In the genomic region with DNA sequence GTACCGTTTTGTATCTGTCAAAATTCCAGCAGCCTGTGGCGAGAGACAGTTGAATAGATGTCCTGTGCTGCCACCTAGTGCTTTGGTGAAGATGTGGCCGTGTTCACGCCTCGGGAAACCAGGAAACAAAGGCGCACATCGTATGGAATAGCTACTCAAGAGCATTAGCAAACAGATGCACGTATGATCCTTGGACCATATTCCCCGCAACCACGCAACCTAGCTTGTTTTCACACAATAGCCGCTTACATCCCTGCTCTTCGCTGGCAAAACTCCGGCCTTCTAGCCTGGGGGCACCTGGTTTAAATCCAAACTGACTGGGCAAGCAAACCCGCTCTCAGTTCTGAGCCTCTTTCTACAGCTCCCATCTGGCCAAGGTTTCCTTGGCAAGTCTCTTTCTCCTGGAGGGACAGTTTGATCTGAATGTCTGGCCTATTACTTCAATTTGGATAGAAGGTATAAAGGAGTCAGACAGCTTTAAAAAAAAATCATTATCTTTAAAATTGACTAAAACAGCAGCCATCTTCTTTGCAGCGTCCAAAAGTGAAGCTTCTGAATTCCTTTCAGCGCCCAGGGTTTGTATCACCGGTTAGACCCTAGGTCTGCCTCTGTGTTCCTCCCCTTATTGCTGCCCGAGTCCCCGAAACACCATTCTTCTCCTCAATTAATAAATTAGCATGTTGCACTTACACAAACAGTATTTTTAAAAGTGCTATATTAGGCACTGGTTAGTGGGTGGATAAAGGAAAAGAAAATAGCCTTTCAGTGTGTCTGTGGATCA, we compare ENCODE assay signal across 7 mouse cellular contexts.
DNase-seq lines count a peak whose midpoint lies in the region; ATAC-seq and TF ChIP-seq lines count a peak whose summit lies in the region.

No protein-coding gene starts in this region.

- TF ChIP-seq CTCF in intestine, postnatal 0 days (IDR thresholded peaks at IDR 0.05; ENCODE audit: low read depth) = peak; percentile 89
- TF ChIP-seq CTCF in testis, adult 2 months (IDR thresholded peaks at IDR 0.05; ENCODE audit: control insufficient read depth, insufficient read depth, insufficient replicate concordance, low read depth, low read length) = peak; percentile 65; the same call in 1 of the 2 replicates

- DNase-seq in adrenal gland, adult 18-20 months (ENCODE audit: low spot score in 2 of 2) = peak; percentile 32 to 42
- DNase-seq in cerebellum, postnatal 25 days = peak; percentile 72 to 81
- peak; percentile 76 to 90 for DNase-seq in frontal cortex, postnatal 36 days (ENCODE audit: low spot score in 2 of 2)
- DNase-seq in left cerebral cortex, postnatal 25 days (ENCODE audit: low spot score in 2 of 2) = peak; percentile 86 to 93
- DNase-seq in midbrain, embryonic 14.5 days = peak; percentile 95

- no peak overlapping the region for H3K9ac ChIP-seq in intestine, postnatal 0 days (ENCODE audit: low read depth, low read length)
- H3K9ac ChIP-seq in midbrain, embryonic 14.5 days (replicated peaks; ENCODE audit: low read length) = peak overlapping the region; percentile 64

- H3K4me1 ChIP-seq in intestine, postnatal 0 days (replicated peaks; ENCODE audit: control insufficient read depth, insufficient read depth, low read length) = no peaks in the 10 kb centered on the region
- no peaks in the 10 kb centered on the region for H3K4me1 ChIP-seq in midbrain, embryonic 14.5 days (ENCODE audit: control insufficient read depth, insufficient read depth, low read length)
- H3K4me1 ChIP-seq in testis, adult 2 months (ENCODE audit: control insufficient read depth, insufficient read depth, low read length) = peaks cover 6% of the 10 kb centered on the region

- no peaks in the 10 kb centered on the region for H3K9me3 ChIP-seq in intestine, postnatal 0 days (ENCODE audit: control insufficient read depth)
- no peaks in the 10 kb centered on the region for H3K9me3 ChIP-seq in midbrain, embryonic 14.5 days (ENCODE audit: control insufficient read depth, low read length)

- intact Hi-C loops in left cerebral cortex, postnatal 25 days (cut with DNase I) = loop anchor here (1.0 to 10.0 kb wide), 7 partner anchors 243 to 1572 kb away; no protein-coding TSS in a partner anchor

- H3K27me3 ChIP-seq in intestine, postnatal 0 days (replicated peaks; ENCODE audit: control insufficient read depth, insufficient read depth, low read length) = no peaks in the 10 kb centered on the region
- H3K27me3 ChIP-seq in midbrain, embryonic 14.5 days (ENCODE audit: control insufficient read depth, insufficient read depth, low read length) = no peaks in the 10 kb centered on the region
- H3K27me3 ChIP-seq in testis, adult 2 months (ENCODE audit: control insufficient read depth, insufficient read depth, low read length) = no peaks in the 10 kb centered on the region

- 26% methylated on average over 19 of the region's 19 CpGs for WGBS in intestine, postnatal 0 days
- WGBS in midbrain, embryonic 14.5 days = 24% methylated on average over 19 of the region's 19 CpGs

- peak overlapping the region; percentile 43; the same call in 1 of the 2 replicates for H3K4me2 ChIP-seq in intestine, postnatal 0 days (replicated peaks; ENCODE audit: low read depth)
- peak overlapping the region; percentile 57 for H3K4me2 ChIP-seq in midbrain, embryonic 14.5 days (ENCODE audit: low read length)

- TF ChIP-seq POLR2A in testis, adult 2 months (IDR thresholded peaks at IDR 0.05; ENCODE audit: control insufficient read depth, low read depth, low read length) = no peak

- H3K4me3 ChIP-seq in intestine, postnatal 0 days (ENCODE audit: low read depth, low read length) = peak overlapping the region; percentile 6; the same call in 1 of the 2 replicates
- H3K4me3 ChIP-seq in midbrain, embryonic 14.5 days (replicated peaks; ENCODE audit: low read depth, low read length) = peak overlapping the region; percentile 34
- peak overlapping the region; percentile 50; the same call in 1 of the 2 replicates for H3K4me3 ChIP-seq in testis, adult 2 months (ENCODE audit: control insufficient read depth, low read depth, low read length)

- H3K36me3 ChIP-seq in intestine, postnatal 0 days (ENCODE audit: control insufficient read depth, insufficient read depth) = no peaks in the 10 kb centered on the region
- H3K36me3 ChIP-seq in midbrain, embryonic 14.5 days (ENCODE audit: control insufficient read depth, insufficient read depth, low read length) = no peaks in the 10 kb centered on the region
- H3K36me3 ChIP-seq in testis, adult 2 months (ENCODE audit: control insufficient read depth, insufficient read depth, low read length) = no peaks in the 10 kb centered on the region

- peak; percentile 45; the same call in 1 of the 2 replicates for ATAC-seq in intestine, postnatal 0 days
- peak; percentile 91 for ATAC-seq in midbrain, embryonic 14.5 days (ENCODE audit: low FRiP score, low TSS enrichment)

- no peak overlapping the region for H3K27ac ChIP-seq in intestine, postnatal 0 days (ENCODE audit: low read depth, low read length)
- H3K27ac ChIP-seq in midbrain, embryonic 14.5 days (replicated peaks; ENCODE audit: low read depth, low read length) = peak overlapping the region; percentile 66
- no peak overlapping the region for H3K27ac ChIP-seq in testis, adult 2 months (ENCODE audit: control insufficient read depth, insufficient read depth, low read depth, low read length)

Comparison
In these comparisons a context has a peak if more than half of its experiments do, and no peak if none do; other contexts are left out.
1. DNase-seq: peak in every context shown above with its lines; median percentile 95 in midbrain, embryonic 14.5 days; 90 in left cerebral cortex, postnatal 25 days; 83 in frontal cortex, postnatal 36 days; 76 in cerebellum, postnatal 25 days; 37 in adrenal gland, adult 18-20 months.